Mouse (Mus musculus): ENCODE data around the gene E2f8.

Gene E2f8

DNA sequence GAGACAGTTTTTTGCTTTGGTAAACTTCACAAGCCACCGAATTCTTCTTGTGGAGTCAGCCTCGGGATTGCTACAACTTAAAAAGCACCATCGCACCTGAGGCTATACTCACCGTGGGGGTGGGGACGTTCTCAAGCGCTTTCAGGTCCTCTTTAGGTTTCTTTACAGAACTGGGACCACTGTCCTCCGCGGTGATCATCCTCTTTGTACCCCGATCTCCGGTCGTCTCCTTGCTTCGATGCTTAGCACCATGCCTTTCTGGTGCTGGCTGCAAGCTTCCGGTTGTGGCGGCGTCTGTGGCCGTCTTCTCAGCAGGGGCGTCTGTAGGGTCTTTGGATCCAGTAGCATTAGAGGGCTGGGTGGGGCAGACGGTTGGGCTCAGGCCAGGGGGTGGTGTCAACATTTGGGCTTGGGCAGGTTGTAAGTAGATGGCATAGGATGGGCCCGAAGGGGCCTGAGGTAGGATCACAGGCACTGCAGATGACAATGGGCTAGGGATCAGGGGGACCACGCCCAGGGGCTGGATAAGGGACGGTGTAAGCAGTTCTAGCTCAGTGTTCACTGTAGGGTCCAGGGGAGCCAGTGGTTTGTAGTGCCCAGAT is 10.7 kb downstream of the E2f8 start:
- POLR2A ChIA-PET: interaction anchor here in 2 of 4 experiments (1.3 to 2.3 kb wide), 2 partner anchors 8 to 11 kb away, joined by 4 to 9 read pairs; partner anchors contain the start of gene E2f8 (in 1 of the 2)

DNA sequence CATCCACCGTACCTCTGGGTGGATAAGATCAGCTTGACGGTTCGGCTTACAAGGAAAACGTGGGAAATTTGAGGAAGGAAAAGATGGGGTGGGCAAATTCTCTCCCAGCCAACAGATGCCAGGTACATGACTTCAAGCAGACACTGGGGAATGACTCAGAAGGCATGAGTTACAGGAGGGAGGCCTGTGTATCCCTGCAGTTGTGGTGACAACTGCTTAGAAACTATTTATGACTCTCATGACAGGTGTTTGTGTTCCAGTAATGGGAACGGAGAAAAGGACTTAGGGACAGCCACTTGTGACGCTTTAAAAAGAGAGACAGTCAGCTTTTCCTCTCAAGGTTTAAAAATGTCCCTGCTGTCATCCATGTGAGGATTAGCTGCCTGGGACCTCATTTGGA is 11.3 kb downstream of the E2f8 start:
- POLR2A ChIA-PET: interaction anchor here in 2 of 4 experiments (1.4 to 2.3 kb wide), 2 partner anchors 11 kb away, joined by 4 to 9 read pairs; partner anchors contain the start of gene E2f8 (in 2 of the 2)
- CTCF ChIA-PET: interaction anchor here in 1 of 4 experiments (1.1 to 1.2 kb wide), 2 partner anchors 23 to 122 kb away, joined by 3 read pairs; no protein-coding TSS in a partner anchor

More for the DNA sequence above, 10.7 kb downstream of the E2f8 start:
- CTCF ChIA-PET: interaction anchor here in 2 of 4 experiments (1.0 to 1.3 kb wide), 3 partner anchors 23 to 32 kb away, joined by 3 read pairs; no protein-coding TSS in a partner anchor

DNA sequence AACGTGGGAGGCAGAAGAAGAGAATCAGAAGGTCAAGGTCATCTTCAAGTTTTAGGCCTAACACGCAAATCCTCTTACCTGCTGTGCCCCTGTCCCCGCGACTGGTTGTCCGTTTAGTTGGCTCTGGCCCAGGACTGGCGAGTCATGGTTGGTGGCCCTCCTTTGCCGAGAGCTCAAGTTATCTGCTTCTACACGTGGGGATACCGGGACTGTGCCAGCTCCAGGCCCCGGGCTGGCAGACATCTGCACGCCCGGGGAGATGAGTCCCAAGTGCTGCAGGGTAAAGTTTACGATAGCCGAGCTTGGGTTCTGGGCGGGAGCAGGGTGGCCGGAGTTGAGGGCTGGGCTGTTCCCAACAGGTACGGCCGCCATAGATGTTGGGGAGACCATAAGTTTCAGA is 13.8 kb downstream of the E2f8 start:
- ChIA-PET POLR2A (interaction anchor here in 2 of 4 experiments (0.8 to 2.7 kb wide), 4 partner anchors 13 to 33 kb away, joined by 3 to 6 read pairs (median 3); partner anchors contain the start of gene E2f8 (in 2 of the 2)), CTCF (interaction anchor here in 1 of 4 experiments (0.6 to 1.2 kb wide), 2 partner anchors 9 to 383 kb away, joined by 3 read pairs; no protein-coding TSS in a partner anchor)

DNA sequence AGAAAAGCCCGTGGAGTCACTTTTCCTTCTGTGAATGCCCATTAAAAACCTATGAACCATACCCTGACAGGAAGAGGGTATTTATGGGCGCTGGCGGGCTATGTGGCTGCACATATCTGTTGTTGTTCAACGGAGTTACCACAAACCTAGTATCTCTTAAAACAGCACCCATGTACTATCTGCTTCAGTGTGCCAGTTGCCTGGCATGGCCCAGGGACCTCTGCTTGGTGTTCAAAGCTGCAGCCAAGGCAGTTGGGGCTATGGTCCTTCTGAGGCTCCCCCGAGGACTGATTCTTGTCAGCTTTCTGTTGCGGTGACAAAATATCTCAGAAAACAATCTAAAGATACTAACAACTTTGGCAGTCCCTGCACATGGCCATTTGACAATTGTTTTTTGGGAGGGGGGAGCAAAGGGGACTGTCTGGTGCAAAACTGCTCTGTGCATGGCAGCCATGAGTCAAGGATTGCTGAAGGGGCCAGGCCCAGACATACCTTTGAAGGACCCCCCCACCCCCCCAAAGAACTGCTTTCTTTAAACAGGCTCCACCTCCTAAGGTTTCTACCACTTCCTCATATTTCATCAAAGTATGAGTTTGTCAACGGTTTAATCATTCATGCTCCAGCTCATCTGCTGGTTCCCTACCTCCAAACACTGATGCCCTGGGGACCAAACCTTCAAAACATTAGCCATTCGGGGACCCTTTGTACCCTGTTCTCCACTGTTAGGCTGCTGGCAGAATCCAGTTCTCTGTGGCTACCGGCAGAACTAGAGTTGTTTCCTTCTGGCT is 16.5 kb downstream of the E2f8 start:
- ChIA-PET POLR2A (interaction anchor here in 1 of 4 experiments (0.6 kb wide), 1 partner anchor 280 kb away, joined by 8 read pairs; no protein-coding TSS in a partner anchor), CTCF (no interaction called here)

DNA sequence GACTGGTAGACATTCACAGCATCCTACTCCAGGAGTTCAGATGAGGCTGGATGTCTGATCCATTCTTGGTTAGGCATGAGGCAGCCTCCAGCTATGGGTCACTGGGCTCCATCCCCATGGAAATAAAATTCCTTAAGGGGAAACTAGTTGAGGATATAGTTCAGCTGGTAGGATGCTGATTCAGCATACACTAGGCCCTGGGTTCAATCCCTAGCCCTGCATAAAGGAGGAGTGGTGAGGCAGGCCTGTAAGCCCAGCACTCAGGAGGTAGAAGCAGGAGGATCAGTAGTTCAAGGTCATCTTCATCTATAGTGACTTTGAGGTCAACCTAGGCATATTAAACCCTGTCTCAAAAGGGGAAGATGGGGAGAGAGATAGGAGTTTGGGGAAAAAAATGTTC is 17.2 kb downstream of the E2f8 start:
- CTCF ChIA-PET: interaction anchor here in 1 of 4 experiments (0.5 kb wide), 1 partner anchor 12 kb away, joined by 3 read pairs; no protein-coding TSS in a partner anchor
- POLR2A ChIA-PET: no interaction called here

DNA sequence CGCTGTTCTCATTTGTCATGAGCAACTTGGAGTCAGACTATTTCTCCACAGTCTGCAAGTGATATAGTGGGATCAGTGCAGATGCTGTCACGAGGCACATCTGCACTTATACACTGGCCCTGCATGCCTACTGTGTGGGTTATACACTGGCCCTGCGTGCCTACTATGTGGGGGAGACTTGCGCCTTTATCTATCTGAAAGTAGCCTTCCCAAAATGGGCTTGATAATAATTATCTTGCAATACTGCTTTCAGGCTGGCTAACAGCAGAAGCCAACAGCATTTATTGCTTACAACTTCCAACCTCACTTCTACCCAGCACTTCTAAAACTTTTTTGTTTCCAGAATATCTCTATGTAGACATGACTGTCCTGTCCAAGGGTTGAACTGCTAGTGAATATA is 19.6 kb downstream of the E2f8 start:
- POLR2A ChIA-PET: interaction anchor here in 2 of 4 experiments (0.6 to 1.6 kb wide), 2 partner anchors 12 to 33 kb away, joined by 3 to 4 read pairs; no protein-coding TSS in a partner anchor
- CTCF ChIA-PET: no interaction called here

DNA sequence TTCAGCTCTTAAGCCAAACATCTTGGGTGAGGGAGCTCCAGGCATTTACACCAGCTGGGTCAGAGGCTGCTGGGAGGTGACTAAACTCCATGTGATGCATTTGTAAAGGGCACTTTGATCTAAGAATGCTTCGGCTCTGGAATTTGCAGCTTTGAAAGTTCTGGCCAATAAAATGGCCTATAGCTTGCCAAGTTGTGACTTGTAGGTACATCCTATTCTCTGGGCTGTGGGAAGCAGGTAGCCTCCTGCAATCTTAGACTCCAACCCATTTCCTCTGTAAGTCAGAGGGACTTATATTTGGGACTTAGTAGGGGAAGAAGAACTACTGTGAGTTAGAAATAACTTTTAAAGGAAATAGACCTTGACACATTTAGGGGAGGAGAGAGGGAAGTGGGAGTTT is 20.4 kb downstream of the E2f8 start:
- ChIA-PET CTCF (interaction anchor here in 2 of 4 experiments (0.5 to 0.6 kb wide), 2 partner anchors 21 to 1068 kb away, joined by 4 to 6 read pairs; no protein-coding TSS in a partner anchor), POLR2A (interaction anchor here in 2 of 4 experiments (0.6 to 1.6 kb wide), 2 partner anchors 13 to 33 kb away, joined by 3 to 4 read pairs; no protein-coding TSS in a partner anchor)

DNA sequence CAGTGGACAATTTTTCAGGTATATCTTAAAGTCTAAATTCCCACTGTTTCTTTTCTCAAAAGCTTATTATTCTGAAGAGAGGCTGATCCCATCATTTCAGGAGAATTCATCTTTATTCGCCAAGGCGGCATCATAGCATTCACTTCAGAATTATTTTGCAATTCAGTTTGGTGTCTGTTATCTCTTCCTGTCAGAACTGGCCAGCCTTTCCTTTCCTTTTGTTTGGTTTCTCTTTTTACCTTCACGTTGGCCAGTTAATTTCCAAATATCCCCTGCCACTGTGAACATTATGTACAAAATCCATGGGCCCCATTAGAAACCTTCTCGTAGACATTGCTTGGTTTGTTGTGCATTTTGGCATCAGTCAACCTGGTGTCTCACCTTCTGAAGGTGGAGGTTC is 22.0 kb downstream of the E2f8 start:
- POLR2A ChIA-PET: interaction anchor here in 1 of 4 experiments (0.9 kb wide), 1 partner anchor 14 kb away, joined by 4 read pairs; no protein-coding TSS in a partner anchor
- CTCF ChIA-PET: no interaction called here

DNA sequence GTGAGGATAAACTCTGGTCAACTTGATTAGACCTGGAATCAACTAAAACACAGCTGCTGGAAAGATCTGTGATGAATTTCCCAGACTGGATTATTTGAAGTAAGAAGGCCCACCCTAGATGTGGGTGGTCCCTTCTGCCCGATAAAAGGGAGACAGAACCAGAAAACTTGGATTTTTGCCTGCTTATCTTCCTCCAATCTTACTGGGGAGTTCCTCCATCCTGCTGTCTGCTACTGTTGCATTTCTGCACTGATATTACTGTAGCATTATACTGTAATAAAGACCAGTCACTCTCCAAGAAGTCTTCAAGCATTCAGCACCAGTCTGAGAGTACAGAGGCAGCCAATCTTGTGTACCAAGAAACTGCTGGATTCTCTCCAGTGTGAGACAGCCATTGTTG is 23.1 kb downstream of the E2f8 start:
- ChIA-PET CTCF (no interaction called here), POLR2A (interaction anchor here in 1 of 4 experiments (1.6 kb wide), 1 partner anchor 18 kb away, joined by 3 read pairs; no protein-coding TSS in a partner anchor)

DNA sequence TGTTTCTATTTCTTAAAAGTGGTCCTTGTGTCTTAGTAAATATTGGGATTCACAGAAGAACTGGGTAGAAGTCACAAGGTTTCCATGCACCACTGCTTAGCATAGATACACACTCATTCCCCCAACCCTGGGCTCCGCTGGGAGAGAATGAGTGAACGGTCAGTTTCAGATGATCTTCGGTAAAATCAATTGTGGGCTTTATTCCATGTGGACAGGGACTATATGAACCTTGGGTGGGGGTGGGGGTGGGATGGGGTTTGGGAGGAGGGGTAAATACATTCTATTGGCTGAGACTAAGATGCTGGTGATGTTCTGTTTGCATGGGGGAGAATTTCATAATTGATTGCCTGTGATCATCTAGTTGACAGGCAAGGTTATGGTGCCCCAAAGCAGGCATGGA is 25.9 kb downstream of the E2f8 start:
- ChIA-PET CTCF (no interaction called here), POLR2A (no interaction called here)

DNA sequence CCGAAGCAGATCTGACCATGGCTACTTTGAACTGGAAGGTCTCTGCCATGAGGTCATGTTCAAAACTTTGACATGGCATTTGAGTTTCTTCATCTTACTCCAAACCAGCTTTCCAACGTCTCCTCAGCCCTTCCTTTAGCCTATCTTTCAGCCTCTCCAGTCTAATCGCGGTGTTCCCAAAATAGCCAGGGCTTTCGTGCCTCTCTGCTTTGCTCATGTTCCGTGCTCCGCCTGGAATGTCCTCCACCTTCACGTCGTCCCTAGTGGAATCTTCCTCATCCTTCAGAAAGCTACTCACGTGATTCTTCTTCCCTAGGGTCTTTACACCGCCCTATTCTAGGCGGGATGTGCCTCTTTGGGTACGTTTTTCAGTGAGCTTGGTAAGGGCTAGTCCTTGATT is 27.9 kb downstream of the E2f8 start:
- ChIA-PET CTCF (no interaction called here), POLR2A (interaction anchor here in 1 of 4 experiments (0.6 kb wide), 1 partner anchor 12 kb away, joined by 3 read pairs; no protein-coding TSS in a partner anchor)

DNA sequence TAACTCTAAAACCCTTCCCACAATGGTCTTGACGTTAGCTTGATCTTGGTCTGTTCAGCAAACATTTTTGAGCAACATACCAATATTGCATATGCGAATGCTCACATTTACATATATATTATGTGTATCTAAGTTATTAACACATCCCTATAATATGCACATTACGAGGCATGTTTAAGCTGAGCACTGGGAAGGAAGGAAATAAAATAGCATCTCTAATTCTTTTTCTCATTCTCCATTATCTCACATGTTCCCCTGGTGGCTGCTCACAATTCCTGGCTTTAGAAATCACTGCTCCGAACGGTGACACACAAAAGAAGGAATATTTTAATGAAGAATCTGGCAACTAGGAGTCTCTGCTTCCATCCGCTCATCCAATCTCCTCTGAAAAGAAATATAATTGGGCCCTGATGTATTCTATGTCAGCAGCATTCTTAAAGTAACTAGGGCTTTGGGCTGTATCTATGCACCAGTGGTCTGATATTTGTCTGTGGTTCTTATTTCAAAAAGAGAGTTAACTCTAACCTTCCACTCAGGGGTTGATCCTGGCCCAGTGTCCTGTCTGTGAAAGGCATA is 29.8 kb downstream of the E2f8 start:
- CTCF ChIA-PET: interaction anchor here in 1 of 4 experiments (0.9 kb wide), 1 partner anchor 13 kb away, joined by 3 read pairs; no protein-coding TSS in a partner anchor
- POLR2A ChIA-PET: interaction anchor here in 1 of 4 experiments (1.3 kb wide), 1 partner anchor 23 kb away, joined by 3 read pairs; no protein-coding TSS in a partner anchor

DNA sequence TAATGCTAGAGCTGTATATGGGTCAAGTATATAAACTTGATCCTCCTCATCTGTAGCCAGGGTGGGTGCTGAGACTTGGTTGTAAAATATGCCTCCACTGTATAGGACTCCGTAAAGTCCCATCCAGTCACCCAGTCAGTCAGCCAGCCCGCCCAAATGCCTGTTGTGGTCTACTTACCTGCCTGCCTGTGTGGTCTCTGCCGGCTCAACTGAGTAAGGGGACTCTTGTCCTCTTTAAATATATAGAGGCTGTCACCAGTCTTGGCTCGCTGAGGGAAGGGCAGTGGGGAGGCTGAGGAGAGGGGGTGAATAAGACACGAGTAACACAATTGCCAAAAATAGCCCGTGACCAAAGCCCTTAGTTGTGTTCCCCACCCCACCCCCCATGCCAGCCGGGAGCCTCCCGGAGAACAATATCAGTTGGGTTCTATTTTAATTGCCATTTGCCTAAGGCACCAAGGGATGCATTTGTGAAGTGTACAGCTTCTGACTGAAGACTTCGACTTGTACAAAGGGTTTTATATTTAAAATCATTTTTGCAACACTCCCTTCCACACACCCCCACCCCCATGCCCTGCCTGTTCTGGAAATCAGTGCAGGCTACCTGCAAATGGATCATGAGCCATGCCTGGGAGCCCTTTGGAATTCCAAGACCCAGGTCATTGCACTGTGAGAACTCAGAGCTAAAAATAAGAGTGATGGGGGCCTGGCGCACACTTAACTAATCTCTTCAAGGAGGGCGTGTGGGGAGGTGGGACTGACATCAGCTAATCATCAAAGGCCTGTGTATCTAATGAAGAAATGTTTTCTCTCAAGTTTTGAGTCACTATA is 33.4 kb downstream of the E2f8 start, which contains the start of gene Csrp3:
TSS of gene Csrp3 (minus strand) at position 214 of the 831 bp plus-strand sequence.
- ChIA-PET POLR2A (no interaction called here), CTCF (interaction anchor here in 2 of 4 experiments (0.7 to 1.0 kb wide), 2 partner anchors 9 to 53 kb away, joined by 3 read pairs; no protein-coding TSS in a partner anchor)

DNA sequence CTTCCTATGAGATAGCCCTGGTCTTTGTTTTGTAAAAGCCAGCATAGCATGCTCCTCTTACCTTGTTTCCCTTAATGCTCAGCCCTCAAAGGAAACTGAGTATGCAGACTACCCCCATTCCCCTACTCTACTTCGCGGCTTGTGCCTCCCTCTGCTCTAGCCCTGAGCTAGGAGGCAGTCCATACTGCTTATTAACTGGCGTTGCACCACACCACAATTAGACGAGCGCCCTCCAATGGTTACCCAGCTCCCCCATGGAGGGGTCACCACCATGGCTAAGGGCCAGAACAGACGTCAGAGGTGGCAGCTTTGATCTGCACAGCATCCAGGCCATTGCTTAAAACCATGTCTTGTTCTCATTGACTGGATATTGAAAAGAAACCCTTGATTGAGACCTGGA is 34.6 kb downstream of the E2f8 start:
- ChIA-PET POLR2A (no interaction called here), CTCF (interaction anchor here in 1 of 4 experiments (0.9 to 1.0 kb wide), 2 partner anchors 8 to 24 kb away, joined by 3 read pairs; no protein-coding TSS in a partner anchor)

DNA sequence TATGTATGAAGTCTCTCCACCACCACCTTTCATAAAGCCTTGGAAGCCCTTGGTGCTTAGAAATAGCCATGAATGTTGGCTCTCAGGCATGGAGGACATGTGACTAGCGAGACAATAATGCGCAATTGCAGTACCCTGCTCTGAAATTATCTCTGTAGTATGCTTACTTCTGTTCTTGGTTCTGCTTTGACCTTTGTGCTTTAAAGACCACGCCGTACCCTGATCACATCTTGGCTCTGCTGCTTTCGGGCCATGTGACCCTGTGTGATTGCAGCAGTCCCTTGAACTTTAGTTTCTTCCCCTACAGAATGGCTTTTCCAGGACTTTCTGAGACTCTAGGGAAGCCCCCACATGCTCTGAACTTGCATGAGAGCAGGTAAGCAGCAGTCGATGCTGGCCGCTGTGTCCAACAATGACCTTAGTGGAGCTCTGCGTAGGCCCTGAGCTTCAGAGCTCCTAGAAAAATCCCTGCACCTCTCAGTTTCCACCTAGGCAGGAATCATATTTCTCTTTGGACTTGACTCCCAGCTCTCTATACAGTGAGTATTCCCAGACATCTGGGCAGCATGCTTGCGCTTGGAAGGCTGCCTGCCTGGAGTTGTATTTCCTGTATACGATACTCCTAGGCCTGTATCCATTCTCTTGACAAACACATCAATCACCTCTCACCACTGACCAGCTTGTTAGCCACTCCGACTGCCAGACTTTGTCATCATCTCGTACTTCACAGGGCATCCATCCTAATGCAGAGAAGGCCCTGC is 36.0 kb downstream of the E2f8 start:
- ChIA-PET POLR2A (no interaction called here), CTCF (no interaction called here)

DNA sequence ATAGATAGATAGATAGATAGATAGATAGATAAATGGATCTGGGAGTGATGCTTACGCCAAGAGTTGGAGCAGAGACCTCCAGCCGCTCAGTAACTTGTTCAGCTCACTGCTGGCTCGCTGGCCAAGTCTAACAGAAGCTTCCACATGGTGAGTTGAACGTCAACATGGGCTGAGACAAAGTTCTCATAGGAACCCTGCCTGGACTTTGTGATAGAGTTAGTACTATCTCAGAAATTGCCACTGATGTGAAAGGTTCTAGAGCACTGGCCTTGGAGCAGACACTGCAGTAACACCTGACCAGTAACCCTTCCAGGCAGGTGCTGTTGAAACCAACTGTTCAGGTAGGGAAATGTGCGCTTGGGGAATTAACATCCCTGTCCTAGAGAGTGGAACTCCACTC is 37.9 kb downstream of the E2f8 start:
- ChIA-PET CTCF (interaction anchor here in 1 of 4 experiments (0.7 kb wide), 1 partner anchor 290 kb away, joined by 3 read pairs; no protein-coding TSS in a partner anchor), POLR2A (no interaction called here)

DNA sequence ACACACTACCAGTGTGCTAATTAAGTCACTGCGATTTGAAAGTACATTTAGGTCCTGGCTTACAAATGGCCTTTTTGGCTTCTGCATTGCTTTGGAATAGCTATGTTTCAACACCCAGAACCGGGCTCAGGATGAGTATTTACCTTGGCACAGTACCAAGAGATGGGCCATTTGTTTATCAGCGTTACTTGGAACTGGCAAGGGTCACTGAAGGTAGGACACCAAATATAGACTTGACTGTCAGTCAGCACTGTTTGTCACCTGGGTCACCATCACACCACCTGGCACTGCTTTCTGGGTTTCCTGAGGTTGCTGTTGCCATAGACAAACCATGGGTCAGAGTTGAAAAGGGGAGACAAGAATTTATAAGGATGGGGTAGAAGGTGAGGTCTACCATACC is 39.0 kb downstream of the E2f8 start:
- POLR2A ChIA-PET: interaction anchor here in 1 of 4 experiments (0.5 to 0.6 kb wide), 2 partner anchors 11 to 280 kb away, joined by 3 to 4 read pairs; no protein-coding TSS in a partner anchor
- CTCF ChIA-PET: interaction anchor here in 1 of 4 experiments (0.6 kb wide), 1 partner anchor 594 kb away, joined by 3 read pairs; no protein-coding TSS in a partner anchor

Measured in embryonic stem cell, embryonic (primary cell).